ENCODE assay signal across 22 mouse cellular contexts in the genomic region with DNA sequence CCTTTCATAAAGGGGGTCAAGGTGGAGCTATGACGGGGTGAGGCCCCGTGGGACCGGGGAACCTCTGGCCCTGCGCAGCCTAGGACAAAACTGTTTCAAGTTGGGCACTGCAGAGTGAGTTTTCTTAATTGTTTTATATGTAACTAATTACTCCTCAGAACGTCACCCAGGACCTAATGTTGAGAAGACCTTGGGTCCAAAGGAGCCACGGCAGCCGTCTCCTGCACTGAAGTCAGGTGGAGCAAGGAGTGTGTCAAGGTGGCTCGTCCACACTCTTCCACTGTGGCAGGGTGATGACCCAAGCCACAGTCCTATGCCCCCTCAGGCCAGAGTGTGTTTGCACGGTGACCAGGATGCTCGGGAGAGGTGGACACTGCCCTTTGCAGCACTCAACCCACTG. TPM values are rescaled to one million over a fixed set of nuclear protein-coding genes. Genes with fewer than 3 reads are reported as not detected.
"Had no signal": no experiment of that assay in that cellular context is flagged by ENCODE, and none has a peak within 500 bp of the region (broad histone marks: within the 10 kb centered on the region; RNA-seq: fewer than 3 reads in every experiment).

No protein-coding gene starts in this region.

- H3K9ac ChIP-seq: liver, embryonic 13.5 days; lung, embryonic 15.5 days; stomach, embryonic 15.5 days had no signal

- H3K27me3 ChIP-seq: liver, embryonic 13.5 days; lung, embryonic 15.5 days; stomach, embryonic 15.5 days had no signal

- H3K27ac ChIP-seq: left cerebral cortex, adult 2 months; liver, embryonic 13.5 days; lung, embryonic 15.5 days; stomach, embryonic 15.5 days had no signal

- H3K4me2 ChIP-seq: liver, embryonic 13.5 days; lung, embryonic 15.5 days; midbrain, embryonic 11.5 days; stomach, embryonic 15.5 days had no signal

- DNase-seq: layer of hippocampus, postnatal 36 days; liver, embryonic 13.5 days; lung, adult 18-20 months; lung, postnatal 10 days; lung, postnatal 4 days; midbrain, embryonic 14.5 days; thymus, postnatal 36 days had no signal

- H3K9me3 ChIP-seq: liver, embryonic 13.5 days; lung, embryonic 15.5 days; stomach, embryonic 15.5 days had no signal

- H3K4me3 ChIP-seq: left cerebral cortex, adult 2 months; liver, embryonic 13.5 days; lung, embryonic 15.5 days; stomach, embryonic 15.5 days had no signal

- ATAC-seq: intestine, postnatal 0 days had no signal

RNA-seq across cellular contexts. Expression of a gene that starts 11.7 kb away (rescaled TPM):
- total RNA-seq: layer of hippocampus, adult 8-10 months; layer of hippocampus, postnatal 10 days; layer of hippocampus, postnatal 36 days; left cerebral cortex, postnatal 10 days; liver, adult 2 months; megakaryocyte progenitor cell, adult 5-6 weeks; megakaryocyte-erythroid progenitor cell, adult 5-6 weeks; midbrain, postnatal 0 days had no signal
- polyA plus RNA-seq: intestine, embryonic 14.5 days; intestine, postnatal 0 days; limb, embryonic 11.5 days; liver, adult 2 months; liver, embryonic 13.5 days; lung, embryonic 15.5 days; small intestine, adult 2 months; stomach, embryonic 15.5 days had no signal

RNA-seq across cellular contexts. Expression of a gene that starts 15.6 kb away (rescaled TPM):
- total RNA-seq: liver, adult 2 months; megakaryocyte-erythroid progenitor cell, adult 5-6 weeks had no signal

RNA-seq across cellular contexts. Expression of a gene that starts 29.1 kb away (rescaled TPM):
- total RNA-seq: megakaryocyte-erythroid progenitor cell, adult 5-6 weeks had no signal
